Mouse (Mus musculus) E14TG2a.4 (cell line): Measurements from ENCODE around the gene Ctnnal1.

Experiments used
- H3K27me3 ChIP-seq: 2 replicates; pipeline ENCODE4 v1.6.1; 2014; ENCODE audit warnings: low read length, control low read depth; ENCODE audit not compliant: insufficient read depth
- H3K36me3 ChIP-seq: 2 replicates; pipeline ENCODE4 v1.6.1; 2014; ENCODE audit warnings: low read length, control low read depth; ENCODE audit not compliant: insufficient read depth
- H3K4me1 ChIP-seq: replicated peaks from 2 replicates; pipeline ENCODE4 v1.6.1; 2014; ENCODE audit warnings: low read depth, low read length, control low read depth
- H3K4me3 ChIP-seq: replicated peaks from 2 replicates; pipeline ENCODE4 v1.5.1; 2014; ENCODE audit warnings: mild to moderate bottlenecking, low read length
- H3K9me3 ChIP-seq: 2 replicates; pipeline ENCODE4 v1.6.1; 2014; ENCODE audit warnings: low read length, control low read depth
- CTCF ChIP-seq: conservative IDR thresholded peaks from 2 replicates; pipeline ENCODE4 v1.5.1; 2014; ENCODE audit warnings: low read length
- NANOG ChIP-seq: IDR thresholded peaks from 2 replicates; pipeline ENCODE4 v1.6.1; 2014; ENCODE audit warnings: borderline replicate concordance, low read length, mixed read lengths
- POU5F1 ChIP-seq: IDR thresholded peaks from 2 replicates; pipeline ENCODE4 v1.6.1; 2014; ENCODE audit warnings: low read length, borderline replicate concordance

The Ctnnal1 gene

GRCm38 (mm10) chr4:56809050-56809449 lies 55.9 kb downstream of the Ctnnal1 start:
- Histone ChIP-seq H3K4me3 (no peak overlapping the region), H3K27me3 (no peaks in the 10 kb centered on the region), H3K4me1 (peaks cover 4% of the 10 kb centered on the region; the same call in 1 of the 2 replicates), H3K9me3 (no peaks in the 10 kb centered on the region), H3K36me3 (peaks cover 82% of the 10 kb centered on the region)
- TF ChIP-seq POU5F1 (no peak), CTCF (no peak), NANOG (no peak)

DNA sequence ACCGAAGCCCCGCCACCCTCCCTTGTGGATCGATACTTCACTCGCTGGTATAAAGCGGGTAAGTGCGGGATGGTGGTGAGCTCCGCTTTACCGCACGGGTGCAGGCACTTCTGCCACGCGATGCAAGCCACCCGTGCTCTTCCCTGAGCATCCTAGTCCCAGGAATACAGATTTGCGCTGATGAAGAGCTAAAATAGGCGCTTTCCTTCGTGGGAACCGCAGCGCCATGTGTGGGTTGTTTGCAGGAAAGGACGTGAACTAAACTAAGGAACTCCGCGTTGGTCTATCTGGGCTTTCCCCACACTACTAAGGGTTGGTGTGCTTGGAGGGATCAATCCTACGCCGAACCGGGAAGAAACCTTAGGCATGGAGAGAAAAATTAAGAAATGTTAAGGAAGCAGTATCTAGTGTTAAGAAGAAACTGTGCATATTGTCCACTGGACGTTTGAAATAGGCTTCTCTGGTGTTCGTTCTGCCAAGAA lies 62.3 kb downstream of the Ctnnal1 start:
- TF ChIP-seq POU5F1 (no peak), NANOG (no peak)

DNA sequence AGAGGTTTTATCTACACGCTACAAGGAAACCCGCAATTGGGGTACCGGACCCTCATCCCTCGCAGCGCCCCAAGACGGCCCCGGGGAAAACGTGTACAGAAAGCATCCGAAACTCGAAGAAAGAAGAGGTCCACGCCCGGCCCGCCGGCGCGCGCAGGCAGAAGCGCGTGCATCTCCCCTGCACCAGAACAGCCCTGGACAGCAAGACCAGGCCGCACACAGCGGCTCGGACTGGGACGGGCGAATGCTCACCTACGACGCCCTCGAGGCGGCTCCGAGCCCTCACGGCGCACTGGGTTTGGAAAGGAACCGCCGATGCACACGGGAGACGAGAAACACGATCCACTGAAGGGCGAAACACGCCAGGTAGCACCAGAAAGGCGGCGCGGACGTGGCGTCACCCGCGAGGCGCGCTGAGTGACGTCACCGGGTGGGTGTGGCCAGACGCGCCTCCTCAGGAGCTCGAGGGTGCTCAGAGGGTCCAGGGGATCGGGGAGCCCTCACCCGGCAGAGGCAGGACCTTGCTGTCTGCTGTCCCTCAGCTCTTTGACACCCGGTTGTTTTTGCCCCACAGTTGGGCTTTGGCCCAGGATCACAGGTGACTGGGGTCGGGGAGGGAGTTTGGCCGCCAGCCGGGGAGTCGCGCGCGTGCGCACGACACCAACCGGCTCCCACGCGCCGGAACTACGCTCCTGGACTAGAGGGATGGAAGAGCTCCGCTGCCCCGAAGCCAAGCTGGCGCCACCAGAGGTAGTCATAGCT lies 62.9 kb downstream of the Ctnnal1 start, which contains the start of the genes Elp1 and Fam206a:
Gene Elp1 (minus strand): TSS at position 425 of the 762 bp plus-strand sequence.
Gene Fam206a (plus strand): TSS at position 439 of the 762 bp plus-strand sequence.
- Histone ChIP-seq H3K4me3 (peak within 1 kb of the TSS; percentile 97), H3K9me3 (no peaks in the 10 kb centered on the region), H3K36me3 (peaks cover 74% of the 10 kb centered on the region), H3K4me1 (peaks cover 26% of the 10 kb centered on the region), H3K27me3 (peaks cover 3% of the 10 kb centered on the region; the same call in 1 of the 2 replicates)
- TF ChIP-seq NANOG, result no peak
- TF ChIP-seq POU5F1, result no peak
- TF ChIP-seq CTCF, result no peak

More for the DNA sequence above, 62.3 kb downstream of the Ctnnal1 start:
- H3K36me3 ChIP-seq, result peaks cover 73% of the 10 kb centered on the region
- peaks cover 26% of the 10 kb centered on the region for H3K4me1 ChIP-seq
- H3K9me3 ChIP-seq, result no peaks in the 10 kb centered on the region
- peaks cover 3% of the 10 kb centered on the region; the same call in 1 of the 2 replicates for H3K27me3 ChIP-seq
- H3K4me3 ChIP-seq, result peak overlapping the region; percentile 97

- Histone ChIP-seq H3K4me1 (peaks cover 6% of the 10 kb centered on the region; the same call in 1 of the 2 replicates), H3K36me3 (peaks cover 96% of the 10 kb centered on the region), H3K27me3 (no peaks in the 10 kb centered on the region), H3K9me3 (no peaks in the 10 kb centered on the region), H3K4me3 (no peak overlapping the region)
- TF ChIP-seq CTCF (peak; percentile 72), POU5F1 (no peak)
These were observed 73.6 kb downstream of the Ctnnal1 start for GRCm38 (mm10) chr4:56791373-56791772.

DNA sequence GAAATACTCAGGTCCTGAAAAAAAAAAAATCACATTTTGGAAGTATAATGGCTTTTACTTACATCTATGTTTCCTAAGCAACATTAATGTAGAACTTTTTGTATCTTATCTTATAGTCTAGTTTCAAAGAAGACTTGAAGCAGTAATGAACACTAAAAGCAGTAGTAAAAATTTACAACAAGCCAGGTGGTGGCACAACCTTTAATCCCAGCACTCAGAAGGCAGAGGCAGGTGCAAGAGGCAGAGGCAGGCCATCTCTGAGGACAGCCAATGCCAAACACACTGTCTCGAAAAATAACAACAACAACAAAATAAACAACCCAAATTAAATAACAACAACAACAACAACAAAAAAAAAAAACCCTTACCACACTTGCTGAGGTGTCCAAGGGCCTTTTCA lies 93.9 kb downstream of the Ctnnal1 start:
- no peaks in the 10 kb centered on the region for H3K27me3 ChIP-seq
- no peak for TF ChIP-seq POU5F1
- TF ChIP-seq CTCF, result no peak
- no peak for TF ChIP-seq NANOG

GRCm38 (mm10) chr4:56768913-56769312 lies 96.1 kb downstream of the Ctnnal1 start:
- H3K4me3 ChIP-seq, result no peak overlapping the region

More for the DNA sequence above, 93.9 kb downstream of the Ctnnal1 start:
- H3K4me3 ChIP-seq, result no peak overlapping the region
- peaks cover 98% of the 10 kb centered on the region for H3K36me3 ChIP-seq
- no peaks in the 10 kb centered on the region for H3K9me3 ChIP-seq
- peaks cover 7% of the 10 kb centered on the region; the same call in 1 of the 2 replicates for H3K4me1 ChIP-seq

DNA sequence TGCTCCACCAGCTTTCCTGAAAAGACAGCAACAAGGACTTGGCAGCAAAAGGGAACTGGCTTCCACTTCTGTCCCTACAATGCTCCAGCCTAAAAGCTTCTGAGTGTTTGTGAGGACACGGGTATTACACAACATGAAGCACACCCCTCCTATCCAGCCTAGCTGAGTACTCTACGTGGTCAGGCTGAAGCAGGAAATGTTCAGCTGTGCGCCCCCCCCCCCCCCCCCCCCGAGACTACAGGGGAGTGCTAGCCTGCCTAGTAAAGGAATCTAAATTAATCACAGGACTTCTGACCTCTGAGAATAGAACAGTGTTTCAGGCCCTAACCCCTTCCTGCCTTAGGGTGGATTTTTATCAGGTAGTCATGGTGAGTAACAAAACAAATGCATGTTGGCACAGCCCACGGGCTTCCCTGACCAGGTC lies 97.1 kb downstream of the Ctnnal1 start:
- Histone ChIP-seq H3K9me3 (no peaks in the 10 kb centered on the region), H3K27me3 (no peaks in the 10 kb centered on the region), H3K4me3 (no peak overlapping the region), H3K4me1 (peaks cover 13% of the 10 kb centered on the region; the same call in 1 of the 2 replicates), H3K36me3 (peaks cover 97% of the 10 kb centered on the region)
- TF ChIP-seq CTCF (no peak), POU5F1 (no peak), NANOG (no peak)

More at GRCm38 (mm10) chr4:56768913-56769312, 96.1 kb downstream of the Ctnnal1 start:
- Histone ChIP-seq H3K36me3 (peaks cover 97% of the 10 kb centered on the region), H3K27me3 (no peaks in the 10 kb centered on the region), H3K4me1 (peaks cover 13% of the 10 kb centered on the region; the same call in 1 of the 2 replicates), H3K9me3 (no peaks in the 10 kb centered on the region)
- TF ChIP-seq POU5F1 (no peak), CTCF (no peak), NANOG (no peak)
